Mouse (Mus musculus) left cerebral cortex, adult 11 months (tissue): ENCODE data around the gene Slc30a10.

Experiments
- DNase-seq: peaks from one replicate; pipeline ENCODE4 v3.0.0; 2022; ENCODE audit warnings: low spot score

Slc30a10 gene

GRCm38 (mm10) chr1:185462889-185463288 lies 8.2 kb downstream of the Slc30a10 start:
- no peak for DNase-seq

DNA sequence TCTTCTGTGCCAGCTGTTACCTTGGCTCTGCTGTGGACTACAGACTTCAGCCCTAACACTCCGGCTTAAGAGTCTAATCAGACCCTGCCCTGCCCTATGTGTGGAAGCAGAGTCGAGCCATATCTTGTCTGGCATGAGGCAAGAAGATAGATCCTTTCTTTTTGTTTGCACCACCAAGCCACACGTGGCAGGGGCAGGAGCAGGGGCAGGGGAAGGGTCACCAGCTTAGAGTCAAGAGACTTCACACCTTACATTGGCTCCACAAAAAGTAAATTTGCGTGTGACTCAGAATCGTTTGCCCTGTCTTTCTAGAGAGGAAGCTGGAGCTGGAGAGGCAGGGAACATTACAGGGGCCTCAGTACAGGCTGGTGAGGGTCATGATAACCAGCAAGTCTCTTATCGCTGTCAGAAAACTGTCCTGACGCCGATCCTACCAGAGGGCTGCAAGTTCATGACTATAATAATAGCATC lies 14.9 kb downstream of the Slc30a10 start:
- no peak for DNase-seq

DNA sequence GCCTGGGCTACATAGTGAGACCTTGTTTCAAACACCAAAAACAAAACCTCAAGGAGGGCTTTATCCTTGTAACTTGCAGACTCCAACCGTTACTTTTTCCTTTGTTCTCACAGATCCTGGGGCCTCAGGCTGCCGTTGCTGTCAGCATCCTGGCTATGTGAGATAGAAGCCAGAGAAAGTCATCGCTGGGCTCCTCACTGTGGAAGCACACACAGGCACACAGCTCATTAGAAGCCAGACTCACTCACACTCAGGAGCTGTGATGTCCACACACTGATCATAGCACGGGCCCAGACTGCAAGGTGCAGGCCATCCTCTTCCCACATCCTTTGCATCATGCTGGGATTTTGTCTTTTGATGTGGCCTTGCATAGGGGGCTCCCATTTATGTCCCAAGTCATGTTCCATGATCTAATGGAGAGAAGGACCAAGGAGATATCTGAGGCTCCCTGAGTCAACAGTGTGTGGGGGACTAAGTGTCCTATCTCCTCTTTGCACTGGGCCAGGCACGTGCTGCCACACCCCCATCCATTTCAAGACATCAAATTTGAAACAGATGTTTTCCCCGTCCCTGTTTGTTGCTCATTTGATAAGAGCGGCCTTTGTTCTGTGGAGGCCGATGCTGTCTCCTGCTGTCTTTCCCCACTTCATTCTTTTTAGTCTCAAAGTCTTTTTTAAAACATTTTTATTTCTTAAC lies 17.5 kb downstream of the Slc30a10 start:
- no peak for DNase-seq

DNA sequence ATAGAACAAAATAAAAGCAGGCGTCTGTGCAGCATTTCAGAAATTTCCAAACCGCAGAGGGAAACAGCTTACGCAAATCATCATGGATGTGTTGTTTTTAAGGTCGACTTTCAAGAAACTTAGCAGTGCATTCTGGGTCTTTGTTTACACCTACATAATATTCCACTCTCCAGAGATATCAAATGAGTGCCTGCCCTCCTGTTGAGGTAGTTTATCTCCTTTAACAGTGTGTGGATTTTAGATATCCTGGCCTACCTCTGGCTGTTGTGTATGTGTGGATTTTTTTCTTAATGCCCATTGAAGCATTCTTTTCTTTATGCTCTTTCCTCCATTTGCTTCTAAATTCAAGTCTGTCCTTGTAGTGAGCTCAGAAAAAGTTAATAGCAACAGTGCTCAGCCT lies 18.1 kb downstream of the Slc30a10 start:
- DNase-seq = no peak

DNA sequence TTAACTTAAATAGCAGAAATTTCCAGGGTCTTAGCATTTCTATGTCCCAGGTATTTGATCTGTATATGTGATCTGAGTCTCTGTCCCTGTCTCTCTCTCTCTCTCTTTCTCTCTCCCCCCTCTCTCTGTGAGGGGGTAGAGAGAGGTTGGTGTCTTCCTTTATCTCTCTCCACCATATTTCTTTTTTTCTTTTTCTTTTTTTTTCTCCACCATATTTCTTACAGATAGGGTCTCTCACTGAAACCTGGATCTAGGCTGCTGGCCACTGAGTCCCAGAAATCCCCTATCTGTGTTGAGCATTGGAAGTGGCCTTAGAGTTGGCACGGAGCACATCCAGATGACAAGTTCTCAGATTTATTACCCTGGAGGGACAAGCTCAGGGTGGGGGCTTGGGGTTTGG lies 18.8 kb downstream of the Slc30a10 start:
- no peak for DNase-seq

DNA sequence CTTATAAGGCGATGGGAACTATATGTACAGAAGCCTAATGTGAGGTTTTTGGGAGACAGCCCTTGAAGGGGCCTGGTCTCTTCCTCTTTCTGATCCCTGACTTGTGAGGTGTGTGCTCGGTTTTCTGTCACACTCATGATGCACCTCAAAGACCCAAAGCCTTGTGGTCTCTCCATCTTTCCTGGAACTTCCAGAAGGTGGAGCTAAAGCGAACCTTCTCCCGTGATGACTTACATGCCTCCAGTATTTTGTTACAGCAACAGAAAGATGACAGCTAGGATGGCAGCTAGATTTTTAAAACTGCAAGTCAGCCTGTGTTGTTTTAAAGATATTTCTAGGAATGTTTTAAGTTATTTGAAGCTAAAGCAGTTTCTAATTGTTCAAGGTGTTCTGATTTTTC lies 25.2 kb downstream of the Slc30a10 start:
- DNase-seq = no peak

DNA sequence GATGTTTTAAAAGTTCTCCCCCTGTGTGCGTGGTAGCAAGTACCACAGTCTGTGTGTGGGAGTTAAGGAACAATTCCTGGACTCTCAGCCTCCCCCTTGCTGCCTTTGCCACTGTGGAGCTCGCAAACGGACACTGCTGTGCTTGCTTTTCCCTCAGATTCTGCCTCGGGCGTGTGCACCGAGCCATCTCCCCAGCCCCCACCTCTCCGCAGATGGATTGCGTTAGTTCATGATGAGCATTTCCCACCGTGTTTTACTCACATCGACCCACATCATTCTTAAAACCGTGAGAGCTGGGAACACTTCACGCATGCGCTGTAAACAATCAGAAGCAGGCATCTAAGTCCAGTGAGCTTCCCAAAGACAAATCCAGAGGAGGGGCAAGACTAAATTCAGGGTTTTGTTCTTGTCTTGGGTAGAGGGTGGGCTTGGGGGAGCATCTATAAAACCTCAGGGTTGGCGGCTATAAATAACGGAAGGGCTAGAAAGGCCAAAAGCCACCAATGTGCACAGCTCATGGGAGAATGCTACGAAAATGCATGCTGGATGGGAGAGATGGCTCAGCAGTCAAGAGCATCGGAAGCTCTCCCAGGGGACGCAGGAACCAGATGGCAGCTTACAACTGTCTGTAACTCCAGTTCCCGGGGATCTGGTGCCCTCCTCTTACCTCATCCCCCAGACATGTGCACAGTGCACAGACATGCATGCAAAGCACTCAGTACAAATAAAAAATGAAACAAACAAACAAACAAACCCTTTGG lies 27.5 kb downstream of the Slc30a10 start:
- DNase-seq = no peak

- DNase-seq = no peak
These were observed 28.1 kb downstream of the Slc30a10 start for GRCm38 (mm10) chr1:185482762-185483161.

- DNase-seq = no peak
These were observed 28.9 kb downstream of the Slc30a10 start for GRCm38 (mm10) chr1:185483356-185484057.

DNA sequence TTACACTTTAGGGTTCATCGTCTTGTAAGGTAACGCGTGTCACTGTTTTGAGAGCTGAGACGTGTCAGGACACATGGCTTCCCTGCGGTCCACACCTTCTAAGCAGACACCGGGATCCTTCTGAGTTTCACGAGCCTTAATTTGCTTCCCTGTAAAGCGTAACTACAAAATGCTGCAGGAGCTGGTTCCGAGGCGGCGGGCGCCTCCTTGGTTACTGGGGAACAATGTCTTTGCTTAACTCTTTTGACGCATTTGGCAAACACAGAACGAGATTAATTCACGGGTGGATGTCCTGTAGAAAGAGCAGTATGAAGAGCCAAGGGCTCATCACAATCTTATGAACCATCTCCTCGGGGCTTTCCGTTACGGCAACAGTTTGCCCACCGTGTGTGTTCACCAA lies 29.6 kb downstream of the Slc30a10 start:
- DNase-seq = no peak

- DNase-seq = no peak
These were observed 35.2 kb downstream of the Slc30a10 start for GRCm38 (mm10) chr1:185489893-185490292.

- no peak for DNase-seq
These were observed 36.0 kb downstream of the Slc30a10 start for GRCm38 (mm10) chr1:185490603-185491002.

GRCm38 (mm10) chr1:185493439-185494034 lies 38.9 kb downstream of the Slc30a10 start:
- DNase-seq = no peak

GRCm38 (mm10) chr1:185496791-185497460 lies 42.3 kb downstream of the Slc30a10 start:
- DNase-seq = no peak

GRCm38 (mm10) chr1:185500602-185501001 lies 46.0 kb downstream of the Slc30a10 start:
- no peak for DNase-seq

- no peak for DNase-seq
These were observed 47.2 kb downstream of the Slc30a10 start for GRCm38 (mm10) chr1:185501801-185502340.

GRCm38 (mm10) chr1:185502550-185502949 lies 47.9 kb downstream of the Slc30a10 start:
- no peak for DNase-seq

DNA sequence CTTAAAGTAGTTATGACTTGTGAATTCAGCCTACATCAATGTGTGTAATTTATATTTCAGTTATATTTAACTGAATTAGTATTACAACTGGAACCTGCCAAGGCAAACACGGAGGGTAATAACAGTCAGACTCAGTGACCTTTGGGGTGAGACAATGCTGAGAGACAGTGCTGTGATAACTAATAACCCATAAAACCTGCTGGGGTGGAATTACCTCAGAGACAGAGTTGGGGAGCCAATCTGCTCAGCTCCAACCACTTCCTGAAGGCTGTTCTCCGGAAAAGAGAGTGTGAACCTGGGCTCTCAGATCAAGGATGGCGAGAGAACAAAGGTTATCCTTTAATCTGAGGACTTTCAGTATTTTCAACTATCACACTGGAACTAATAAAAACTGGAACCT lies 54.4 kb downstream of the Slc30a10 start:
- no peak for DNase-seq

DNA sequence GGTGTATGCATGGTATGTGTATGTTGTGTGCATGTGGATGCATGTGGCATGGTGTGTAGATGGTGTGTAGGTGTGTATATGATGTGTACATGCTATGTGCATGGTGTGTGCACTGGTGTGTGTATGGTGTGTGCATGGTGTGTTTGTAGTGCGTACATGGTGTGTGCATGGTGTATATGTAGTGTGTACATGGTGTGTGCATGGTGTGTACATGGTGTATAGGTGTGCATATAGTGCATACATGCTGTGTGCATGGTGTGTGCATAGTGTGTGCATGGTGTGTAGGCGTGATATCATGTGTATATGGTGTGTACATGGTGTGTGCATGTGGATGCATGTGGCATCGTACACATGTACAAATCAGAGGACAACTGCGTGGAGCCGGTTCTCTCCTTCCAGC lies 56.7 kb downstream of the Slc30a10 start:
- DNase-seq = no peak

DNA sequence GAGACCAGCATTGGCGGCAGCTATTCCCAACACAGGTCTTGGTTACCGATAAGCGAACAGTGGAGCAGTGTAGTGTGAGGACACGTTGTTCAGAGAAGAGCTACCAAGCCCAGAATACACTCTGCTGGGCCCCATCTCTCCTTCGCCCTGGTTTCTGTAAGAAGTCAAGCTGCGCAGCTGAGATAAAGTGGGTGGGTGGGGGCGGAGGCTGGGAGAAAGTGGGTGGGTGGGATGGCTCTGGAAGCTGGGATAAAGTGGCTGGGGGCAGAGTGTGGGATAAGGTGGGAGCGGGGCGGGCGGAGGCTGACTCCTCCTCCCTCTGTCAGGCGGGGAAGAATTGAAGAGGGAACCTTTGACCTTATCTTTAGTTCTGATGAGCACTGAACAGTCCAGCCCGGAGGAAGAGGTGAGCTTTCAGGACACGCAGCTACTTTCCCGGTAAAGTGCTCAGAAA lies 60.9 kb downstream of the Slc30a10 start:
- no peak for DNase-seq

DNA sequence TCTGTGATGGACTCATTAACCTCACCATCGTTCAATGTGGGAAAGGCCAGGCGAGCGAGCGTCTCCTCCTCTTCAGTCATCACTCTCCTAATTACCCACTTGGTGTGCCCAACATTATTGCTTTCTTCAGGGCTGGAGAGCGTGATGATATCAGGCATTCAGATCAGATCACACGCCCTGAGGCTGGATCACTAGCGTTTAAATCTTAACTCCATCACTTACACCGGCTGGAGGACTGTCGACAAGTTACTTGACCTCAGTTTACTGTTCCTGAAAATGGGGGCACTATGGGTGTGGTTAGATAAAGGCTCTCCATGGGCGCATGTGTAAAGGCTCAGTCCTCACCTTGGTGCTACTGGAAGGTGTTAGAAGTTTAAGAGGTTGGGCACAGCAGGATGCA lies 61.4 kb downstream of the Slc30a10 start:
- no peak for DNase-seq

DNA sequence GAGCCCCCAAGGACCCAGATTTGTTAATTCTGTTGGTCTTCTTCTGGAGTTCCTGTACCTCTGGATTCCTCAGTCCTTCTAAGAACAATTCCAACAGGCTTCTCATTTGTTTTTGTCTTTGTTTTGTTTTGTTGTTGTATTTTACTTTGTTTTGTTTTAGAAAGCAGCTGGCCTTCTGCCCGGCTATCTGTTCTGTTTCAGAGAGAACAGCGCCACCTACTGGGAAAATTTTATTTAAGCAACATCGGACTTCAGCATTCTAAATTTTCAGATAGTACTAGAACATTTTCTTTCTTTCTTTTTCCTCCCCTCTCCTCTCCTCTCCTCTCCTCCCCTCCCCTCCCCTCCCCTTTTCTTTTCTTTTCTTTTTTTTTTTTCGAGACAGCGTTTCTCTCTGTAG lies 62.9 kb downstream of the Slc30a10 start:
- DNase-seq = peak; percentile 14
